Mouse (Mus musculus): Measurements from ENCODE around the gene Nrip1. TPM values are rescaled to one million over a fixed set of nuclear protein-coding genes. Genes with fewer than 3 reads are reported as not detected.

Nrip1 gene
- total RNA-seq, 1 experiment = 11.8 TPM

GRCm38 (mm10) chr16:76323594-76324307 is 49.9 kb downstream of the Nrip1 start:
- Histone ChIP-seq H3K9ac (ENCODE audit: insufficient read depth, low read depth, low read length, poor library complexity, severe bottlenecking) (no peak overlapping the region), H3K36me3 (ENCODE audit: control insufficient read depth, insufficient read depth, low read length, poor library complexity, severe bottlenecking) (no peaks in the 10 kb centered on the region; the same call in 1 of the 2 replicates), H3K4me1 (ENCODE audit: control insufficient read depth in 2 of 2, insufficient read depth in 2 of 2, low read length in 2 of 2, poor library complexity in 1 of 2) (peaks cover 6 to 16% of the 10 kb centered on the region in 2 experiments), H3K4me3 (ENCODE audit: insufficient read depth in 1 of 2, low read depth in 1 of 2, low read length in 2 of 2, poor library complexity in 1 of 2, severe bottlenecking in 1 of 2) (no peak overlapping the region), H3K9me3 (ENCODE audit: control insufficient read depth, insufficient read depth, low read depth, low read length) (no peaks in the 10 kb centered on the region), H3K27ac (ENCODE audit: insufficient read depth, low read depth, low read length, poor library complexity, severe bottlenecking) (no peak overlapping the region)
- in situ Hi-C loops (cut with MboI; ENCODE audit: low sequenced_read_pairs in 2 of 2, unreplicated experiment in 2 of 2) = no loop called here
- TF ChIP-seq CHD2 (IDR thresholded peaks at IDR 0.05; ENCODE audit: low read depth, low read length) (no peak), MAFK (IDR thresholded peaks at IDR 0.05; ENCODE audit: insufficient read depth, low read depth, low read length) (no peak), ZNF384 (IDR thresholded peaks at IDR 0.05; ENCODE audit: low read depth, low read length) (no peak), HCFC1 (IDR thresholded peaks at IDR 0.05; ENCODE audit: borderline replicate concordance, insufficient read depth, low read length) (no peak), ZC3H11A (IDR thresholded peaks at IDR 0.05; ENCODE audit: borderline replicate concordance, low read depth, low read length) (no peak)
- no peak for DNase-seq (ENCODE audit: low read depth, low spot score)

- Histone ChIP-seq H3K4me3 (ENCODE audit: insufficient read depth in 1 of 2, low read depth in 1 of 2, low read length in 2 of 2, poor library complexity in 1 of 2, severe bottlenecking in 1 of 2) (no peak overlapping the region), H3K36me3 (ENCODE audit: control insufficient read depth, insufficient read depth, low read length, poor library complexity, severe bottlenecking) (no peaks in the 10 kb centered on the region; the same call in 1 of the 2 replicates), H3K4me1 (ENCODE audit: control insufficient read depth in 2 of 2, insufficient read depth in 2 of 2, low read length in 2 of 2, poor library complexity in 1 of 2) (peaks cover 8 to 18% of the 10 kb centered on the region in 2 experiments), H3K27ac (ENCODE audit: insufficient read depth, low read depth, low read length, poor library complexity, severe bottlenecking) (no peak overlapping the region), H3K9ac (ENCODE audit: insufficient read depth, low read depth, low read length, poor library complexity, severe bottlenecking) (no peak overlapping the region), H3K9me3 (ENCODE audit: control insufficient read depth, insufficient read depth, low read depth, low read length) (no peaks in the 10 kb centered on the region)
- in situ Hi-C loops (cut with MboI; ENCODE audit: low sequenced_read_pairs in 2 of 2, unreplicated experiment in 2 of 2) = no loop called here
- DNase-seq (ENCODE audit: low read depth, low spot score) = no peak
- TF ChIP-seq CHD2 (IDR thresholded peaks at IDR 0.05; ENCODE audit: low read depth, low read length) = no peak
- no peak for TF ChIP-seq ZC3H11A (IDR thresholded peaks at IDR 0.05; ENCODE audit: borderline replicate concordance, low read depth, low read length)
- TF ChIP-seq HCFC1 (IDR thresholded peaks at IDR 0.05; ENCODE audit: borderline replicate concordance, insufficient read depth, low read length) = no peak
- TF ChIP-seq MAFK (IDR thresholded peaks at IDR 0.05; ENCODE audit: insufficient read depth, low read depth, low read length) = no peak
- no peak for TF ChIP-seq ZNF384 (IDR thresholded peaks at IDR 0.05; ENCODE audit: low read depth, low read length)
Observed at GRCm38 (mm10) chr16:76323141-76323540, 50.5 kb downstream of the Nrip1 start.

DNA sequence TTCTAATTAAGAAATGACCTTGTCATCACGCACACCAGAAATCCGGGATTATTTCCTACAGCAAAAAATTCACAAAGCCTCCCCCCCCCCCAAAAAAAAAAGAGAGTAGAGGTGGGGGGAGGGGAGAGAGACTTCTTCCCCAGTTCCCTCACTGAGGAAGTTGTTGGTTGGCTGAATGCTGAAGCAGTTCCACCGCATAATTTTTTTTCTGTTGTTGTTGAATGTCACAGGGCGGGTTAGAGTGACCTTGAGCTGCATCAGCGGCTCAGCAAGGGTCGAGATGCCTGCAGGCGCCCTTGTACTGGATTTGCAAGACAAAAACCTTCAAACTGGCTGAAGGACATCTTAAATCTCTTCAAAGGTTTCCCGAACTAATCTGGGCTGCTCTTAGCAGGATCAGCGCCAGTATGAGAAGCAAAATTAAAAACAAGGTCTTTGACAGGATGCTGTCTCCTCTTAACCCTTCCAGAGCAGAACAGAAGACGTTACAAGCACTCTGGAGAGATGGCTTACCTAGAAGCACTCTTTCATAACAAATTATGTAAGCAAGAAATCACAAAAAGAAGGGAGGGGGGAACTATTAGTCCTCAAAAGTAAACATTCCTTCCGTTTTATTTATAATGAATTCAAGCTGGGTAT is 52.0 kb downstream of the Nrip1 start:
- no peaks in the 10 kb centered on the region; the same call in 1 of the 2 replicates for H3K36me3 ChIP-seq (ENCODE audit: control insufficient read depth, insufficient read depth, low read length, poor library complexity, severe bottlenecking)
- in situ Hi-C loops (cut with MboI; ENCODE audit: low sequenced_read_pairs in 2 of 2, unreplicated experiment in 2 of 2) = no loop called here
- H3K9ac ChIP-seq (ENCODE audit: insufficient read depth, low read depth, low read length, poor library complexity, severe bottlenecking) = no peak overlapping the region
- peak; percentile 59 for DNase-seq (ENCODE audit: low read depth, low spot score)
- H3K9me3 ChIP-seq (ENCODE audit: control insufficient read depth, insufficient read depth, low read depth, low read length) = no peaks in the 10 kb centered on the region
- H3K27ac ChIP-seq (ENCODE audit: insufficient read depth, low read depth, low read length, poor library complexity, severe bottlenecking) = peak overlapping the region; percentile 62; the same call in 1 of the 2 replicates
- peak; percentile 26; the same call in 1 of the 2 replicates for TF ChIP-seq CHD2 (IDR thresholded peaks at IDR 0.05; ENCODE audit: low read depth, low read length)
- TF ChIP-seq ZC3H11A (IDR thresholded peaks at IDR 0.05; ENCODE audit: borderline replicate concordance, low read depth, low read length) = no peak
- TF ChIP-seq ZNF384 (IDR thresholded peaks at IDR 0.05; ENCODE audit: low read depth, low read length) = peak; percentile 78
- H3K4me3 ChIP-seq (ENCODE audit: insufficient read depth in 1 of 2, low read depth in 1 of 2, low read length in 2 of 2, poor library complexity in 1 of 2, severe bottlenecking in 1 of 2) = no peak overlapping the region
- H3K4me1 ChIP-seq (ENCODE audit: control insufficient read depth in 2 of 2, insufficient read depth in 2 of 2, low read length in 2 of 2, poor library complexity in 1 of 2) = peaks cover 8 to 18% of the 10 kb centered on the region in 2 experiments

- in situ Hi-C loops (cut with MboI; ENCODE audit: low sequenced_read_pairs in 2 of 2, unreplicated experiment in 2 of 2) = no loop called here
- no peaks in the 10 kb centered on the region; the same call in 1 of the 2 replicates for H3K36me3 ChIP-seq (ENCODE audit: control insufficient read depth, insufficient read depth, low read length, poor library complexity, severe bottlenecking)
Observed at GRCm38 (mm10) chr16:76320118-76320473, 53.5 kb downstream of the Nrip1 start.

More at GRCm38 (mm10) chr16:76320118-76320473, 53.5 kb downstream of the Nrip1 start:
- Histone ChIP-seq H3K27ac (ENCODE audit: insufficient read depth, low read depth, low read length, poor library complexity, severe bottlenecking) (no peak overlapping the region), H3K9ac (ENCODE audit: insufficient read depth, low read depth, low read length, poor library complexity, severe bottlenecking) (no peak overlapping the region), H3K4me3 (ENCODE audit: insufficient read depth in 1 of 2, low read depth in 1 of 2, low read length in 2 of 2, poor library complexity in 1 of 2, severe bottlenecking in 1 of 2) (no peak overlapping the region), H3K4me1 (ENCODE audit: control insufficient read depth in 2 of 2, insufficient read depth in 2 of 2, low read length in 2 of 2, poor library complexity in 1 of 2) (peaks cover 8 to 18% of the 10 kb centered on the region in 2 experiments), H3K9me3 (ENCODE audit: control insufficient read depth, insufficient read depth, low read depth, low read length) (no peaks in the 10 kb centered on the region)
- no peak for DNase-seq (ENCODE audit: low read depth, low spot score)
- TF ChIP-seq HCFC1 (IDR thresholded peaks at IDR 0.05; ENCODE audit: borderline replicate concordance, insufficient read depth, low read length) (no peak), ZNF384 (IDR thresholded peaks at IDR 0.05; ENCODE audit: low read depth, low read length) (no peak), MAFK (IDR thresholded peaks at IDR 0.05; ENCODE audit: insufficient read depth, low read depth, low read length) (no peak), ZC3H11A (IDR thresholded peaks at IDR 0.05; ENCODE audit: borderline replicate concordance, low read depth, low read length) (no peak), CHD2 (IDR thresholded peaks at IDR 0.05; ENCODE audit: low read depth, low read length) (no peak)
